In genomic region chr1:57800846-57801245, GRCm38 (mm10) we compare ENCODE assay signal across 28 mouse cellular contexts. TPM values are rescaled to one million over a fixed set of nuclear protein-coding genes. Genes with fewer than 3 reads are reported as not detected.
A peak's percentile ranks its signal among the peaks of the same experiment; 100 is the strongest.
DNase-seq lines count a peak whose midpoint lies in the region; ATAC-seq and TF ChIP-seq lines count a peak whose summit lies in the region.
"Had no signal": no experiment of that assay in that cellular context is flagged by ENCODE, and none has a peak within 500 bp of the region (broad histone marks: within the 10 kb centered on the region; RNA-seq: fewer than 3 reads in every experiment).

No protein-coding gene starts in this region.

- ATAC-seq in hindbrain, postnatal 0 days, result no peak
- ATAC-seq in hindbrain, embryonic 11.5 days (ENCODE audit: low FRiP score), result no peak
- 0 out of 2 replicates have a peak, but pooled peaks have one; percentile 12 for ATAC-seq in midbrain, embryonic 15.5 days (replicated peaks)
- ATAC-seq in midbrain, embryonic 14.5 days (ENCODE audit: low FRiP score, low TSS enrichment), result no peak
- ATAC-seq: CD4-positive, CD25-positive, alpha-beta regulatory T cell, adult 4 months; hindbrain, embryonic 16.5 days; intestine, embryonic 16.5 days had no signal

- DNase-seq in hindbrain, postnatal 0 days (ENCODE audit: low spot score), result no peak
- DNase-seq in hindbrain, embryonic 11.5 days (ENCODE audit: low spot score), result no peak
- DNase-seq in midbrain, embryonic 14.5 days, result no peak
- peak; percentile 34 to 39 for DNase-seq in layer of hippocampus, adult 2 months (ENCODE audit: low spot score in 2 of 2)
- DNase-seq in layer of hippocampus, postnatal 36 days, result peak; percentile 19 to 29
- no peak for DNase-seq in B cell, adult 2 months
- DNase-seq: adrenal gland, postnatal 14 days; cerebellum, adult 11-12 months; gastrocnemius, postnatal 14 days; heart, postnatal 14 days; kidney, postnatal 14 days; left cerebral cortex, postnatal 4 days; lung, adult 2 months; lung, postnatal 10 days; thymus, adult 2 months; thymus, postnatal 36 days had no signal

- no peaks in the 10 kb centered on the region for H3K9me3 ChIP-seq in hindbrain, postnatal 0 days (ENCODE audit: low read length)
- no peaks in the 10 kb centered on the region for H3K9me3 ChIP-seq in hindbrain, embryonic 11.5 days (ENCODE audit: control insufficient read depth, low read length)
- H3K9me3 ChIP-seq in midbrain, embryonic 15.5 days, result no peaks in the 10 kb centered on the region
- H3K9me3 ChIP-seq in midbrain, embryonic 14.5 days (ENCODE audit: control insufficient read depth, low read length), result no peaks in the 10 kb centered on the region
- H3K9me3 ChIP-seq: embryonic facial prominence, embryonic 13.5 days; hindbrain, embryonic 10.5 days had no signal

- no peak overlapping the region for H3K9ac ChIP-seq in hindbrain, postnatal 0 days (replicated peaks; ENCODE audit: low read length)
- no peak overlapping the region for H3K9ac ChIP-seq in hindbrain, embryonic 11.5 days (ENCODE audit: low read depth, low read length)
- no peak overlapping the region for H3K9ac ChIP-seq in midbrain, embryonic 15.5 days
- no peak overlapping the region for H3K9ac ChIP-seq in midbrain, embryonic 14.5 days (replicated peaks; ENCODE audit: low read length)
- H3K9ac ChIP-seq: embryonic facial prominence, embryonic 13.5 days; liver, embryonic 14.5 days had no signal

- H3K27ac ChIP-seq in hindbrain, postnatal 0 days, result 0 out of 2 replicates have a peak overlapping the region, but pooled peaks have one; percentile 15
- no peak overlapping the region for H3K27ac ChIP-seq in hindbrain, embryonic 11.5 days (ENCODE audit: low read depth, low read length)
- H3K27ac ChIP-seq in midbrain, embryonic 15.5 days, result no peak overlapping the region
- H3K27ac ChIP-seq in midbrain, embryonic 14.5 days (replicated peaks; ENCODE audit: low read depth, low read length), result no peak overlapping the region; the same call in 1 of the 2 replicates
- peak overlapping the region; percentile 46; the same call in 1 of the 2 replicates for H3K27ac ChIP-seq in layer of hippocampus, adult 2 months
- H3K27ac ChIP-seq: embryonic facial prominence, embryonic 13.5 days; hindbrain, embryonic 10.5 days; liver, embryonic 14.5 days; macrophage had no signal

- no peak for TF ChIP-seq CTCF in hindbrain, postnatal 0 days (IDR thresholded peaks at IDR 0.05; ENCODE audit: low read depth)
- TF ChIP-seq CTCF in layer of hippocampus, adult 2 months (conservative IDR thresholded peaks at IDR 0.05), result no peak

- no peak overlapping the region for H3K4me3 ChIP-seq in hindbrain, postnatal 0 days (ENCODE audit: low read length)
- H3K4me3 ChIP-seq in hindbrain, embryonic 11.5 days (ENCODE audit: low read depth, low read length), result no peak overlapping the region
- no peak overlapping the region for H3K4me3 ChIP-seq in midbrain, embryonic 15.5 days
- no peak overlapping the region for H3K4me3 ChIP-seq in midbrain, embryonic 14.5 days (replicated peaks; ENCODE audit: low read depth, low read length)
- no peak overlapping the region for H3K4me3 ChIP-seq in layer of hippocampus, adult 2 months
- H3K4me3 ChIP-seq: embryonic facial prominence, embryonic 13.5 days; hindbrain, embryonic 10.5 days had no signal

- no peaks in the 10 kb centered on the region for H3K36me3 ChIP-seq in hindbrain, postnatal 0 days (ENCODE audit: insufficient read depth, low read length)
- no peaks in the 10 kb centered on the region for H3K36me3 ChIP-seq in hindbrain, embryonic 11.5 days (ENCODE audit: control insufficient read depth, insufficient read depth, low read length)
- H3K36me3 ChIP-seq in midbrain, embryonic 15.5 days (replicated peaks), result no peaks in the 10 kb centered on the region
- no peaks in the 10 kb centered on the region for H3K36me3 ChIP-seq in midbrain, embryonic 14.5 days (ENCODE audit: control insufficient read depth, insufficient read depth, low read length)
- H3K36me3 ChIP-seq: hindbrain, embryonic 10.5 days had no signal

- WGBS in hindbrain, postnatal 0 days, result 57% methylated on average over 6 of the region's 6 CpGs
- 84% methylated on average over 6 of the region's 6 CpGs for WGBS in hindbrain, embryonic 11.5 days
- 76% methylated on average over 6 of the region's 6 CpGs for WGBS in midbrain, embryonic 15.5 days
- 79% methylated on average over 6 of the region's 6 CpGs for WGBS in midbrain, embryonic 14.5 days

- H3K4me1 ChIP-seq in hindbrain, postnatal 0 days (ENCODE audit: insufficient read depth, low read length), result 0 out of 2 replicates have a peak, but pooled peaks cover 3% of the 10 kb centered on the region
- no peaks in the 10 kb centered on the region for H3K4me1 ChIP-seq in hindbrain, embryonic 11.5 days (replicated peaks; ENCODE audit: control insufficient read depth, insufficient read depth, low read length)
- no peaks in the 10 kb centered on the region; the same call in 1 of the 2 replicates for H3K4me1 ChIP-seq in midbrain, embryonic 15.5 days
- no peaks in the 10 kb centered on the region for H3K4me1 ChIP-seq in midbrain, embryonic 14.5 days (ENCODE audit: control insufficient read depth, insufficient read depth, low read length)

- H3K27me3 ChIP-seq in hindbrain, postnatal 0 days (ENCODE audit: insufficient read depth, low read length), result no peaks in the 10 kb centered on the region
- H3K27me3 ChIP-seq in hindbrain, embryonic 11.5 days (ENCODE audit: control insufficient read depth, insufficient read depth, low read length), result no peaks in the 10 kb centered on the region
- H3K27me3 ChIP-seq in midbrain, embryonic 15.5 days (replicated peaks), result no peaks in the 10 kb centered on the region
- no peaks in the 10 kb centered on the region for H3K27me3 ChIP-seq in midbrain, embryonic 14.5 days (ENCODE audit: control insufficient read depth, insufficient read depth, low read length)
- H3K27me3 ChIP-seq: embryonic facial prominence, embryonic 13.5 days had no signal

- H3K4me2 ChIP-seq in hindbrain, postnatal 0 days (ENCODE audit: low read depth, low read length), result no peak overlapping the region
- no peak overlapping the region for H3K4me2 ChIP-seq in hindbrain, embryonic 11.5 days (replicated peaks; ENCODE audit: low read depth, low read length)
- H3K4me2 ChIP-seq in midbrain, embryonic 15.5 days, result no peak overlapping the region
- no peak overlapping the region for H3K4me2 ChIP-seq in midbrain, embryonic 14.5 days (ENCODE audit: low read length)
- H3K4me2 ChIP-seq: embryonic facial prominence, embryonic 13.5 days had no signal

RNA-seq across cellular contexts. Expression of gene Spats2l, which starts 26.9 kb away (rescaled TPM):
- total RNA-seq in hindbrain, postnatal 0 days (2014; rRNA removed), result 25.0 and 28.3 TPM in 2 replicates
- 67.2 and 69.2 TPM in 2 replicates for polyA plus RNA-seq in hindbrain, postnatal 0 days (2015; fragmentation: Nextera tagmentation; extraction: Ambion mirVana)
- 33.6 and 55.2 TPM in 2 replicates for polyA plus RNA-seq in hindbrain, embryonic 11.5 days (2014; fragmentation: Nextera tagmentation; extraction: Ambion mirVana)
- 77.0 and 82.8 TPM in 2 replicates for polyA plus RNA-seq in midbrain, embryonic 15.5 days (2015; fragmentation: Nextera tagmentation; extraction: Ambion mirVana)
- 69.2 and 69.8 TPM in 2 replicates for polyA plus RNA-seq in midbrain, embryonic 14.5 days (2014; fragmentation: Nextera tagmentation; extraction: Ambion mirVana)
- total RNA-seq in layer of hippocampus, adult 2 months (2021), result 10 to 100 TPM; 19.6 to 21.6 TPM
- total RNA-seq in layer of hippocampus, postnatal 36 days (2021), result 10 to 100 TPM; 24.0 to 25.6 TPM
- total RNA-seq: common myeloid progenitor, adult 5-6 weeks; granulocyte monocyte progenitor cell, adult 5-6 weeks; megakaryocyte-erythroid progenitor cell, adult 5-6 weeks; monocyte, adult 5-6 weeks had no signal
- polyA plus RNA-seq: macrophage had no signal

Comparison
In these comparisons a context has a peak if more than half of its experiments do, and no peak if none do; other contexts are left out.
1. H3K27ac ChIP-seq: peak in hindbrain, postnatal 0 days (single experiment) and layer of hippocampus, adult 2 months (single experiment); none in hindbrain, embryonic 11.5 days (single experiment), midbrain, embryonic 15.5 days (single experiment) and midbrain, embryonic 14.5 days (single experiment).
2. DNase-seq: peak in layer of hippocampus, adult 2 months (2 of 2) and layer of hippocampus, postnatal 36 days (2 of 2); none in hindbrain, postnatal 0 days (single experiment), hindbrain, embryonic 11.5 days (single experiment), midbrain, embryonic 14.5 days (single experiment) and B cell, adult 2 months (0 of 2).